In the genomic region with DNA sequence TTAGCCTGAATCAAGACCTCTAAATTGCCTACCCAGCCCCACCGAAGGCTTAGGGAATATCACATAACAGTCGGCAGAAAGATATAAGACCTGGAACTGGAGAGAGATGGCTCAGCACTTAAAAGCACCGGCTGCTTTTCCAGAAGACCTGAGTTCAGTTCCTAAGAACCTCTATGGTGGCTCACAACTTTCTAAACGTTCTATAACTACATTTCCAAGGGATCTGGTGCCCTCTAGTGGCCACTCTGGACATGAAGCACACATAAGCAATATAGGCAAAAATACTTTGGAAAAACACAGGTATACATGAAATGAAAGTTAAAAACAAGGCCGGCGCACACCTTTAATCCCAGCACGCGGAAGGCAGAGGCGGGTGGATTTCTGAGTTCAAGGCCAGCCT, we compare ENCODE assay signal across 8 mouse cellular contexts. TPM values are rescaled to one million over a fixed set of nuclear protein-coding genes. Genes with fewer than 3 reads are reported as not detected.
DNase-seq lines count a peak whose midpoint lies in the region; ATAC-seq lines count a peak whose summit lies in the region.

No protein-coding gene starts in this region.

- no peaks in the 10 kb centered on the region for H3K9me3 ChIP-seq in intestine, embryonic 14.5 days (ENCODE audit: control insufficient read depth, low read length)

- intact Hi-C loops in gastrocnemius, postnatal 14 days (cut with DNase I; ENCODE audit: low total_unique reads): loop anchor here (10.0 kb wide), 1 partner anchor 212 kb away; a partner anchor contains a TSS
- intact Hi-C loops in left cerebral cortex, postnatal 10 days (cut with DNase I): loop anchor here (5.0 kb wide), 2 partner anchors 125 to 220 kb away; no protein-coding TSS in a partner anchor

- no peak overlapping the region for H3K4me3 ChIP-seq in intestine, embryonic 14.5 days (ENCODE audit: low read depth, low read length)

- H3K27ac ChIP-seq in intestine, embryonic 14.5 days (ENCODE audit: low read depth): no peak overlapping the region

- WGBS in intestine, embryonic 14.5 days: 10% methylated on average over 9 of the region's 9 CpGs

- H3K27me3 ChIP-seq in intestine, embryonic 14.5 days (replicated peaks; ENCODE audit: control insufficient read depth, insufficient read depth, low read length): no peaks in the 10 kb centered on the region

- peak; percentile 70 for ATAC-seq in intestine, embryonic 14.5 days (replicated peaks; ENCODE audit: low FRiP score, low TSS enrichment, low read depth)
- peak; percentile 92 for ATAC-seq in megakaryocyte progenitor cell, adult 5-6 weeks (replicated peaks; ENCODE audit: poor library complexity)

- DNase-seq in ovary, postnatal 10 days (ENCODE audit: low spot score): peak; percentile 29
- DNase-seq in ovary, adult 18-20 months (ENCODE audit: low spot score): no peak
- DNase-seq in embryo, embryonic 10.5 days (ENCODE audit: low spot score): peak; percentile 93
- peak; percentile 61 for DNase-seq in gastrocnemius, postnatal 14 days
- peak; percentile 88 for DNase-seq in intestine, embryonic 14.5 days (ENCODE audit: low spot score)
- DNase-seq in left cerebral cortex, postnatal 10 days (ENCODE audit: extremely low spot score in 1 of 2, low spot score in 2 of 2): peak; percentile 63 to 66
- peak; percentile 77 for DNase-seq in skeletal muscle tissue, adult 2 months (ENCODE audit: low read depth, low spot score)

- H3K4me1 ChIP-seq in intestine, embryonic 14.5 days (replicated peaks; ENCODE audit: control insufficient read depth, insufficient read depth, low read length): 0 out of 2 replicates have a peak, but pooled peaks cover 3% of the 10 kb centered on the region

- no peak overlapping the region for H3K9ac ChIP-seq in intestine, embryonic 14.5 days (ENCODE audit: low read length)

- peak overlapping the region; percentile 20; the same call in 1 of the 2 replicates for H3K4me2 ChIP-seq in intestine, embryonic 14.5 days (ENCODE audit: low read length)

- no peaks in the 10 kb centered on the region for H3K36me3 ChIP-seq in intestine, embryonic 14.5 days (ENCODE audit: control insufficient read depth, insufficient read depth, low read length)

RNA-seq across cellular contexts. Expression of a gene that starts 5.9 kb away (rescaled TPM):
- total RNA-seq in gastrocnemius, postnatal 14 days (2021): under 1 TPM in 1 of 2 experiments, not detected in 1; 0.72 TPM
- 1.3 and 1.6 TPM in 2 replicates for polyA plus RNA-seq in intestine, embryonic 14.5 days (2014; fragmentation: Nextera tagmentation; extraction: Ambion mirVana)
- total RNA-seq in left cerebral cortex, postnatal 10 days (2021): not detected
- total RNA-seq in megakaryocyte progenitor cell, adult 5-6 weeks (2015): 0.76 TPM in 1 of 2 replicates, not detected in the other
- total RNA-seq in megakaryocyte progenitor cell, adult 5-6 weeks (2017): 0.79 TPM in 1 of 2 replicates, not detected in the other

RNA-seq across cellular contexts. Expression of a gene that starts 48.1 kb away (rescaled TPM):
- total RNA-seq in gastrocnemius, postnatal 14 days (2021): 10 to 100 TPM in 1 of 2 experiments, 1 to 10 TPM in 1; 9.8 to 11.4 TPM
- 33.6 and 35.7 TPM in 2 replicates for polyA plus RNA-seq in intestine, embryonic 14.5 days (2014; fragmentation: Nextera tagmentation; extraction: Ambion mirVana)
- total RNA-seq in left cerebral cortex, postnatal 10 days (2021): 1 to 10 TPM; 4.2 to 5.0 TPM
- total RNA-seq in megakaryocyte progenitor cell, adult 5-6 weeks (2015): 28.3 and 32.2 TPM in 2 replicates
- 43.3 and 47.9 TPM in 2 replicates for total RNA-seq in megakaryocyte progenitor cell, adult 5-6 weeks (2017)
